In the genomic region with DNA sequence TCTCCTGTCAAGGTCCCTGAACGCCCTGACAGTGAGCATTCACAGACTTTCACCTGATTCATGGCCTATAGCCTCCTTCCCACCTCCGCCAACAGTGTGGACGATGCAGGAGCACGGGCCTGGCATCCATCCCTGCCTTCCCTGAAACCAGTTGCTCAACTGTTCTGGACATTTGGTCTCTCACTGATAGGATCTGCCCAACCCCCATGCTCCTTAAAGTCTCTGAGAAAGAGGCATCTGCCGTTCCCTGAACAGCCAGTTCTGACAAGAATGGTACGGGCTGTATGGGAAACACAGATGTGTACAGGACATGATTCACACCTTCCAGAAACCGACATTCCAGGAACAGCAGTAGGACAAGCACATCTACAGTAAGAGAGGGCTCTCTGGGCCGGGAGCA, we compare ENCODE assay signal across 18 mouse cellular contexts. TPM values are rescaled to one million over a fixed set of nuclear protein-coding genes. Genes with fewer than 3 reads are reported as not detected.
DNase-seq lines count a peak whose midpoint lies in the region; ATAC-seq lines count a peak whose summit lies in the region.
"Had no signal": no experiment of that assay in that cellular context is flagged by ENCODE, and none has a peak within 500 bp of the region (broad histone marks: within the 10 kb centered on the region; RNA-seq: fewer than 3 reads in every experiment).

No protein-coding gene starts in this region.

- no peaks in the 10 kb centered on the region for H3K36me3 ChIP-seq in kidney, embryonic 16.5 days (ENCODE audit: insufficient read depth, low read length)
- no peaks in the 10 kb centered on the region for H3K36me3 ChIP-seq in heart, embryonic 12.5 days
- H3K36me3 ChIP-seq: embryonic facial prominence, embryonic 12.5 days; forebrain, embryonic 12.5 days; hindbrain, embryonic 15.5 days; midbrain, embryonic 13.5 days; neural tube, embryonic 13.5 days had no signal

- peak; percentile 60 for DNase-seq in adrenal gland, adult 2 months
- DNase-seq in adrenal gland, postnatal 4 days (ENCODE audit: low spot score in 2 of 2), result no peak
- peak; percentile 27 for DNase-seq in kidney, postnatal 10 days
- DNase-seq in R1 (ENCODE audit: low read depth, low spot score), result peak; percentile 55
- DNase-seq in frontal cortex, postnatal 10 days (ENCODE audit: low spot score in 2 of 2), result no peak
- no peak for DNase-seq in neural tube, embryonic 10.5 days (ENCODE audit: extremely low spot score, low spot score)
- DNase-seq: cerebellum, postnatal 25 days; lung, postnatal 14 days; thymus, adult 2 months had no signal

- no peaks in the 10 kb centered on the region for H3K9me3 ChIP-seq in kidney, embryonic 16.5 days (ENCODE audit: low read length)
- H3K9me3 ChIP-seq in heart, embryonic 12.5 days (replicated peaks), result no peaks in the 10 kb centered on the region
- H3K9me3 ChIP-seq: embryonic facial prominence, embryonic 12.5 days; forebrain, embryonic 12.5 days; hindbrain, embryonic 15.5 days; limb, embryonic 12.5 days; midbrain, embryonic 13.5 days; neural tube, embryonic 13.5 days had no signal

- H3K4me2 ChIP-seq in kidney, embryonic 16.5 days (replicated peaks; ENCODE audit: low read depth, low read length), result no peak overlapping the region
- no peak overlapping the region for H3K4me2 ChIP-seq in heart, embryonic 12.5 days
- H3K4me2 ChIP-seq: embryonic facial prominence, embryonic 12.5 days; forebrain, embryonic 12.5 days; hindbrain, embryonic 15.5 days; limb, embryonic 12.5 days; midbrain, embryonic 13.5 days; neural tube, embryonic 13.5 days had no signal

- 58% methylated on average over 8 of the region's 8 CpGs for WGBS in kidney, embryonic 16.5 days
- 55% methylated on average over 8 of the region's 8 CpGs for WGBS in heart, embryonic 12.5 days

- H3K4me3 ChIP-seq in kidney, embryonic 16.5 days (ENCODE audit: low read length), result no peak overlapping the region
- H3K4me3 ChIP-seq in heart, embryonic 12.5 days, result no peak overlapping the region
- H3K4me3 ChIP-seq: embryonic facial prominence, embryonic 12.5 days; forebrain, embryonic 12.5 days; hindbrain, embryonic 15.5 days; limb, embryonic 12.5 days; midbrain, embryonic 13.5 days; neural tube, embryonic 13.5 days had no signal

- H3K4me1 ChIP-seq in kidney, embryonic 16.5 days (ENCODE audit: insufficient read depth, low read length), result 0 out of 2 replicates have a peak, but pooled peaks cover 7% of the 10 kb centered on the region
- H3K4me1 ChIP-seq in heart, embryonic 12.5 days (replicated peaks), result peaks cover 25% of the 10 kb centered on the region
- H3K4me1 ChIP-seq: embryonic facial prominence, embryonic 12.5 days; forebrain, embryonic 12.5 days; hindbrain, embryonic 15.5 days; limb, embryonic 12.5 days; midbrain, embryonic 13.5 days; neural tube, embryonic 13.5 days had no signal

- no peaks in the 10 kb centered on the region for H3K27me3 ChIP-seq in kidney, embryonic 16.5 days (ENCODE audit: insufficient read depth, low read length)
- no peaks in the 10 kb centered on the region for H3K27me3 ChIP-seq in heart, embryonic 12.5 days (replicated peaks)
- H3K27me3 ChIP-seq: embryonic facial prominence, embryonic 12.5 days; forebrain, embryonic 12.5 days; hindbrain, embryonic 15.5 days; limb, embryonic 12.5 days; midbrain, embryonic 13.5 days; neural tube, embryonic 13.5 days had no signal

- ATAC-seq in kidney, embryonic 16.5 days (ENCODE audit: low FRiP score, low TSS enrichment), result no peak
- no peak for ATAC-seq in heart, embryonic 12.5 days (ENCODE audit: insufficient number of reproducible peaks, low FRiP score)
- ATAC-seq: midbrain, embryonic 13.5 days had no signal

- H3K27ac ChIP-seq in kidney, embryonic 16.5 days (ENCODE audit: low read length), result no peak overlapping the region
- 0 out of 2 replicates have a peak overlapping the region, but pooled peaks have one; percentile 14 for H3K27ac ChIP-seq in heart, embryonic 12.5 days (ENCODE audit: poor library complexity, severe bottlenecking)
- H3K27ac ChIP-seq: embryonic facial prominence, embryonic 12.5 days; forebrain, embryonic 12.5 days; hindbrain, embryonic 15.5 days; kidney, postnatal 0 days; limb, embryonic 12.5 days; midbrain, embryonic 13.5 days; neural tube, embryonic 13.5 days had no signal

- no peak overlapping the region for H3K9ac ChIP-seq in kidney, embryonic 16.5 days (replicated peaks; ENCODE audit: low read length)
- H3K9ac ChIP-seq in heart, embryonic 12.5 days, result no peak overlapping the region
- H3K9ac ChIP-seq: embryonic facial prominence, embryonic 12.5 days; forebrain, embryonic 12.5 days; hindbrain, embryonic 15.5 days; limb, embryonic 12.5 days; midbrain, embryonic 13.5 days; neural tube, embryonic 13.5 days had no signal

RNA-seq across cellular contexts. Expression of a gene that starts 13.2 kb away (rescaled TPM):
- 10 to 100 TPM; 49.2 to 52.8 TPM for total RNA-seq in adrenal gland, adult 2 months (2021)
- polyA plus RNA-seq in adrenal gland, adult 2 months (2012; rRNA removed), result 6.3 TPM in 2 replicates
- total RNA-seq in adrenal gland, postnatal 4 days (2021), result 10 to 100 TPM; 51.1 to 51.8 TPM
- polyA plus RNA-seq in kidney, embryonic 16.5 days (2015; fragmentation: Nextera tagmentation; extraction: Ambion mirVana), result 42.6 and 43.7 TPM in 2 replicates
- 53.9 and 56.4 TPM in 2 replicates for polyA plus RNA-seq in heart, embryonic 12.5 days (2016; fragmentation: Nextera tagmentation; extraction: Ambion mirVana)

Comparison
In these comparisons a context has a peak if more than half of its experiments do, and no peak if none do; other contexts are left out.
1. DNase-seq: peak in adrenal gland, adult 2 months (single experiment), kidney, postnatal 10 days (single experiment) and R1 (single experiment); none in adrenal gland, postnatal 4 days (0 of 2), frontal cortex, postnatal 10 days (0 of 2) and neural tube, embryonic 10.5 days (single experiment).